Mouse (Mus musculus) kidney, postnatal 0 days (tissue): Measurements from ENCODE around the gene Edc4. TPM values are rescaled to one million over a fixed set of nuclear protein-coding genes. Genes with fewer than 3 reads are reported as not detected.

Source experiments
- ATAC-seq: fragments of 200-750 bp; cut with Nextera tagmentation; replicated peaks from 2 replicates; pipeline ENCODE4 v1.8.0; 2017; ENCODE audit warnings: low read depth, moderate number of reproducible peaks, moderate TSS enrichment, moderate library complexity; ENCODE audit not compliant: low FRiP score
- DNase-seq: peaks from one replicate; pipeline ENCODE4 v3.0.0-alpha.2; 2016; ENCODE audit warnings: low spot score
- H3K27ac ChIP-seq: fragments of 300-500 bp; sonication (generic); 2 replicates; pipeline ENCODE4 v1.5.1; 2014; ENCODE audit warnings: mild to moderate bottlenecking
- H3K27me3 ChIP-seq: fragments of 300-500 bp; sonication (generic); 2 replicates; pipeline ENCODE4 v1.6.1; 2014; ENCODE audit warnings: low read length, mixed read lengths; ENCODE audit not compliant: insufficient read depth
- H3K36me3 ChIP-seq: fragments of 300-500 bp; sonication (generic); 2 replicates; pipeline ENCODE4 v1.6.1; 2014; ENCODE audit warnings: low read length, mixed read lengths; ENCODE audit not compliant: insufficient read depth
- H3K4me1 ChIP-seq: fragments of 300-500 bp; sonication (generic); replicated peaks from 2 replicates; pipeline ENCODE4 v1.6.1; 2014; ENCODE audit warnings: antibody characterized with exemption, low read length, mixed read lengths; ENCODE audit not compliant: insufficient read depth
- H3K4me2 ChIP-seq: fragments of 300-500 bp; sonication (generic); 2 replicates; pipeline ENCODE4 v1.6.1; 2014; ENCODE audit warnings: mild to moderate bottlenecking, low read length, moderate library complexity, mixed read lengths
- H3K4me3 ChIP-seq: fragments of 300-500 bp; sonication (generic); replicated peaks from 2 replicates; pipeline ENCODE4 v1.5.1; 2014; ENCODE audit warnings: low read depth, low read length
- H3K9ac ChIP-seq: fragments of 300-500 bp; sonication (generic); 2 replicates; pipeline ENCODE4 v1.6.1; 2014; ENCODE audit warnings: low read depth, low read length
- H3K9me3 ChIP-seq: fragments of 300-500 bp; sonication (generic); replicated peaks from 2 replicates; pipeline ENCODE4 v1.6.1; 2016; ENCODE audit warnings: low read length, inconsistent platforms, mixed read lengths
- CTCF ChIP-seq: IDR thresholded peaks from 2 replicates; pipeline ENCODE4 v1.5.1; 2016; ENCODE audit warnings: antibody characterized with exemption, low read depth, mild to moderate bottlenecking, moderate library complexity
- WGBS: fragments of 180-500 bp; shearing (Covaris S2); extraction: QIAGEN DNeasy Blood & Tissue Kit; methylation state at CpG from one replicate; pipeline ENCODE4 v1.1.7; 2014; 5-methylcytosine and 5-hydroxymethylcytosine counted together
- polyA plus RNA-seq: library from polyadenylated mRNA; unstranded; fragments of >200 nt; fragmentation: Nextera tagmentation; extraction: Ambion mirVana; gene quantifications from 2 replicates; pipeline ENCODE4 v1.2.1, GENCODE M21; 2015

Edc4 gene
- polyA plus RNA-seq, 1 experiment from 2014 or later: 27.6 TPM

DNA sequence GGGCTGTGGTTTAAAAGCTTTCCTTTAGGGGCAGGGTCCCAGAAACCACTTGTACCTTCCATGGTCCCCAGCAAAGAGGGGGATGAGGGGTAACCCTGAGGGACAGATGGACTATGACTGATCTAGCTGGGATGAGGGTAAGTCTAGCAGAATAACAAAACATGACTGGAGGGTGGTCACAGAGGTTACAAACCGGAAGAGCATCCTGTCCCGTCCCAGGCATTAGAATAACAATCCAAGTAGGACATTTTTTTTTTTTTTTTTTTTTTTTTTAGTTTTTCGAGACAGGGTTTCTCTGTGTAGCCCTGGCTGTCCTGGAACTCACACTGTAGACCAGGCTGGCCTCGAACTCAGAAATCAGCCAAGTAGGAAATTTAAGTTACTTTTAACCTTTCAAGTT, 30.7 kb upstream of the Edc4 start:
- no peaks in the 10 kb centered on the region for H3K27me3 ChIP-seq
- H3K4me1 ChIP-seq: peaks cover 4% of the 10 kb centered on the region; the same call in 1 of the 2 replicates
- ATAC-seq (no peak), DNase-seq (no peak)
- H3K36me3 ChIP-seq: peaks cover 42% of the 10 kb centered on the region
- no peak overlapping the region for H3K4me3 ChIP-seq
- 73% methylated on average over 4 of the region's 4 CpGs for WGBS
- no peaks in the 10 kb centered on the region for H3K9me3 ChIP-seq
- no peak overlapping the region for H3K27ac ChIP-seq
- TF ChIP-seq CTCF: no peak
- no peak overlapping the region for H3K9ac ChIP-seq
- H3K4me2 ChIP-seq: no peak overlapping the region

DNA sequence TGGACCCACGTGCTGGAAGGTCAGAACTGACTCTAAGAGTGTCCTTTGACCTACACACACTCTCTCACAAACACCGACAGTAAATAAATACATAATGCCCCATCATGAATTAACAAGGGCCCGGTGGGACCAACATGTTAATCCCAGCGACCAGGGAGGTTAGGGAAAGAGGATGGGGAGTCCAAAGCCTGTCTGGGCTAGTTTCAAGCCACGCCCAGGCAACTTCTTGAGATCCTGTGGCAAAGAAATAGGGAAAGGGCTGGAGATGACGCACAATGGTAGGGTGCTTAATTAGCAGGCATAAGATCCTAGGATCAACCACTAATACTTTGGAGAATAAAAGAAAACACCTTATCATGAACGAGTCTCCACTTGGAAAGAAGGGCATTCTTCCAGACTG, 30.1 kb upstream of the Edc4 start:
- no peak for TF ChIP-seq CTCF
- H3K36me3 ChIP-seq: peaks cover 36% of the 10 kb centered on the region
- H3K27ac ChIP-seq: no peak overlapping the region
- no peak for DNase-seq
- H3K4me1 ChIP-seq: peaks cover 4% of the 10 kb centered on the region; the same call in 1 of the 2 replicates
- WGBS: 74% methylated on average over 7 of the region's 7 CpGs
- H3K4me2 ChIP-seq: peak overlapping the region; percentile 37
- no peak overlapping the region for H3K9ac ChIP-seq
- no peak for ATAC-seq
- H3K27me3 ChIP-seq: no peaks in the 10 kb centered on the region
- no peak overlapping the region for H3K4me3 ChIP-seq
- no peaks in the 10 kb centered on the region for H3K9me3 ChIP-seq

DNA sequence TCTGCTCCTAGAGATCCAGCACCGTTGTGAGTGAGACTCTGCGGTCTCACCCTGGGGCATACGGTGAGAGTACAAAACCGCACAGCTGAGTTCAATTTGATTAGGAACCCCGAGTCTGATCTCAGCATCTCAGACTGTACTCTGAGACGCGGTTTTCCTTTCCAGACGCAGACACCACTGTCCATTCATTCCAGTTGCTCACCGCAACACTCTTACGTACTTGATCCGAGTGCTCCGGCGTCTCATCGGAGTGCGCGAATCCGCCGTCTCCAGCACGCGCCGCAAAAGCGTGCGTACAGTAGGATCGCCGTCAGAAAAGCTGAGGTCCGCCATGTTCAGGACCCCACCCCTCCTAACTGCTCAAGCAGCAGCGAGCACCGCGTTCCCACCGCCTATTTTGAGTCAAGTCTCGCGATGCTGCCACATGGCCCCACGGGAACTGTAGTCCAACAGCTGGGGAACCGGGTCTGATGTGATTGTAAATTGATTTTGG, 29.0 kb upstream of the Edc4 start:
- H3K4me1 ChIP-seq: peaks cover 11% of the 10 kb centered on the region; the same call in 1 of the 2 replicates
- ATAC-seq: peak; percentile 70
- WGBS: under 1% methylated on average over 34 of the region's 34 CpGs

DNA sequence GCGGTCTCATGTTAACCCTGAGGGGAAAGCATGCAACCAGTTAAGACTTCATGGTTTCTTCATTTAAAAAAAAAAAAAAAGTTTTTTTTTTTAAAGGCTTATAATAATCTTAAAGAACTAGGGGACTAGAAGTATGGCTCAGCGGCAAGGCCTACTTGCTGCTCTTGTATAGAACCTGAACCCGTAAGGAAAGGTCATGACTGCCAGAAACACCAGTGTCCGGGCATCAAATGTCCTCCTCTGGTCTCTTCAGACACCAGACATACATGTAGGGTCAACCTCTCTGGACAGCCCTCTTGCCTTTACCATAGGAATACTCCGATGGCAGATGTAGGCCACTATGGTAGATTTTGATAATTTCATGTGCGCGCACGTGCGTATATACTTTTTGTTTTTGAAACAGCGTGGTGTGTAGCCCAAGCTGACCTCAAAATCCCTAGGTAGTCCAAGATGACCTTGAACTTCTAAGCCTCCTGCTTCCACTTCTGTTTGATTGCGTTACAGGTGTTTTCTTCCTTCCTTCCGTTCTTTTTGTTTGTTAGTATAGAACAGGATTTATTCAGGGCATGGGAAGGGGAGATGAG, 28.4 kb upstream of the Edc4 start:
- 84% methylated on average over 12 of the region's 12 CpGs for WGBS
- TF ChIP-seq CTCF: no peak
- H3K4me2 ChIP-seq: no peak overlapping the region
- ATAC-seq: no peak
- H3K9me3 ChIP-seq: no peaks in the 10 kb centered on the region
- no peak overlapping the region for H3K9ac ChIP-seq
- peaks cover 22% of the 10 kb centered on the region; the same call in 1 of the 2 replicates for H3K36me3 ChIP-seq
- H3K27me3 ChIP-seq: no peaks in the 10 kb centered on the region
- peaks cover 16% of the 10 kb centered on the region for H3K4me1 ChIP-seq
- no peak overlapping the region for H3K27ac ChIP-seq
- H3K4me3 ChIP-seq: peak overlapping the region; percentile 61
- no peak for DNase-seq

More for the DNA sequence above, 29.0 kb upstream of the Edc4 start:
- H3K36me3 ChIP-seq: peaks cover 27% of the 10 kb centered on the region
- peak; percentile 96 for DNase-seq
- H3K4me3 ChIP-seq: peak overlapping the region; percentile 61
- H3K9me3 ChIP-seq: no peaks in the 10 kb centered on the region
- H3K9ac ChIP-seq: peak overlapping the region; percentile 74
- peak overlapping the region; percentile 85 for H3K4me2 ChIP-seq
- peak overlapping the region; percentile 68 for H3K27ac ChIP-seq
- H3K27me3 ChIP-seq: no peaks in the 10 kb centered on the region
- no peak for TF ChIP-seq CTCF

DNA sequence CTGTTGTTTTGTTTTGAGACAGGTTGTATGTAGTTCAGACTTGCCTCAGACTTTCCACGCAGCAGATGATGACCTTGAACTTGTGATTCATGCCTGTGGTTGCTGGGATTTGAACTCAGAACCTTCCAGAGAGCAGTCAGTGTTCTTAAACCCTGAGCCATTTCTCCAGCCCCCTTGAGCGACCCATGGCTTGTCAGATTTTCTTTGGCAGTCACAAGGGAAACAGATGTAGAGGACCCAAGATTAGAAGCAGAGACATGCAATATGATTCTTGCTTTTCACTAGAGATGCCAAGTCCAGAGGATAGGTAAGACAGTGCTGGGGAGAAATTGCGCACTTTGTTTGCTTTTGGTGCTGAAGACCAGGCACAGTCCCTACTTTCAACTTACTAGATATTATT, 27.5 kb upstream of the Edc4 start, which contains the start of gene Cenpt:
Cenpt (minus strand) TSS at position 101 of the 400 bp plus-strand sequence.
- no peak for TF ChIP-seq CTCF
- no peak within 1 kb of the TSS for H3K4me3 ChIP-seq
- H3K9me3 ChIP-seq: no peaks in the 10 kb centered on the region
- no peaks in the 10 kb centered on the region for H3K27me3 ChIP-seq
- peaks cover 17% of the 10 kb centered on the region for H3K4me1 ChIP-seq
- no peak within 1 kb of the TSS for H3K27ac ChIP-seq
- 90% methylated on average over 3 of the region's 3 CpGs for WGBS
- no peak within 1 kb of the TSS for H3K9ac ChIP-seq
- H3K4me2 ChIP-seq: no peak within 1 kb of the TSS
- DNase-seq (no peak), ATAC-seq (no peak)
- peaks cover 14% of the 10 kb centered on the region; the same call in 1 of the 2 replicates for H3K36me3 ChIP-seq

DNA sequence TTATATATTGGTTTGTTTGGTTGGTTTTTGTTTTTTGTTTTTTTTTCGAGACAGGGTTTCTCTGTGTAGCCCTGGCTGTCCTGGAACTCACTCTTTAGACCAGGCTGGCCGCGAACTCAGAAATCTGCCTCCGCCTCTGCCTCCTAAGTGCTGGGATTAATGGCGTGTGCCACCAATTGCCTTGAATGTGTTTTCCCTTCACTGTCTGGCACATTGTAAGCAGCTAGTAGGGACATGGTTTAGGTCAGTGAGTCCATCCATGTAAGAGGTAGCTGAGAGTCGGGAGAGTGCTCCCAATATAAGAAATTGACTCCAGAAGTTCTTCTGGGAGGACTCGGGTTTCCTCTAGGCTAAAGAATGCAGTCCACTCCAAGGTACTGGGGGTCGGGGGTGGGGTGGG, 26.4 kb upstream of the Edc4 start:
- peak overlapping the region; percentile 93 for H3K4me2 ChIP-seq
- no peaks in the 10 kb centered on the region for H3K27me3 ChIP-seq
- peak overlapping the region; percentile 36 for H3K27ac ChIP-seq
- H3K9ac ChIP-seq: no peak overlapping the region
- peaks cover 18% of the 10 kb centered on the region for H3K4me1 ChIP-seq
- 24% methylated on average over 8 of the region's 8 CpGs for WGBS
- H3K4me3 ChIP-seq: peak overlapping the region; percentile 67
- H3K9me3 ChIP-seq: no peaks in the 10 kb centered on the region
- H3K36me3 ChIP-seq: 0 out of 2 replicates have a peak, but pooled peaks cover 4% of the 10 kb centered on the region
- ATAC-seq (no peak), DNase-seq (no peak)
- TF ChIP-seq CTCF: no peak
